Mouse (Mus musculus): ENCODE data around the gene Tubb4b.

- TF ChIP-seq POLR2A (IDR thresholded peaks at IDR 0.05; ENCODE audit: extremely low read depth, insufficient read depth, low read length) (no peak), CTCF (IDR thresholded peaks at IDR 0.05; ENCODE audit: low read depth, low read length) (no peak)
Observed at GRCm38 (mm10) chr2:25207593-25207992, 16.9 kb downstream of the Tubb4b start.

All from liver, adult 2 months (tissue).